Mouse (Mus musculus): ENCODE results near the gene Plb1. TPM values are rescaled to one million over a fixed set of nuclear protein-coding genes. Genes with fewer than 3 reads are reported as not detected.

Gene Plb1
- polyA plus RNA-seq, 1 experiment from 2014 or later: 16.6 TPM

DNA sequence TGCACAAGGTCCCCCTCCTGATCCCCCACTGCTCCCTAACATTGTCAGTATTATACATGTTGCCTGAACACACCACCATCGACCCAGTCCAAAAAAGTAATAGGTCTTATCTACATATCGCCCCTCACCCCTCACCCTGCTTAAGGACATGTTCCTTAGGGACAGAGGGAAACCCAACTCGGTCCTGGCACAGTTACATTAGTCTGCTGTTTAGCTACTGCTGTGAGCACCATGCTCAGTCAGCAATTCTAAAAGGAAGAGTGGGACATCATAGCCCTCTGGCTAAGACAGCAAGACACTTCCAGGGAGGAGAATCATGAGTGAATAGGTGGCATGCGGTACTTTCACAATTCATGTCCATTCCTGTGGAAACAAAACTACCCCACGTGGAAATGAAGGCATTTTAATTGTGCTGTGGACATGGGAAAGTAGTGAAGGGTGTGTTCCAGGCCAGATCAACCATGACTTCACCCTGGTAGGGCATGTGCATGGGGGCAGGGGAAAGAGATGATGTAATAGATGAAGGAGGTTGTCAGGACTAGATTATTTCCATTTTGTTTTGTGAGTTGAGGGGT lies 110.3 kb downstream of the Plb1 start:
- Histone ChIP-seq H3K36me3 (ENCODE audit: insufficient read depth, low read length) (no peaks in the 10 kb centered on the region), H3K4me2 (replicated peaks; ENCODE audit: low read depth, low read length) (no peak overlapping the region), H3K27ac (ENCODE audit: low read length) (no peak overlapping the region), H3K4me3 (ENCODE audit: low read depth, low read length) (no peak overlapping the region), H3K27me3 (replicated peaks; ENCODE audit: insufficient read depth, low read length) (no peaks in the 10 kb centered on the region), H3K4me1 (ENCODE audit: insufficient read depth, low read depth, low read length) (peaks cover 8% of the 10 kb centered on the region), H3K9me3 (ENCODE audit: low read length) (no peaks in the 10 kb centered on the region), H3K9ac (replicated peaks; ENCODE audit: low read depth) (no peak overlapping the region)
- DNase-seq (ENCODE audit: low spot score) (no peak), ATAC-seq (no peak)
- WGBS: 62% methylated on average over 5 of the region's 5 CpGs
- TF ChIP-seq EP300 (IDR thresholded peaks at IDR 0.05) (no peak), CTCF (IDR thresholded peaks at IDR 0.05) (no peak)

DNA sequence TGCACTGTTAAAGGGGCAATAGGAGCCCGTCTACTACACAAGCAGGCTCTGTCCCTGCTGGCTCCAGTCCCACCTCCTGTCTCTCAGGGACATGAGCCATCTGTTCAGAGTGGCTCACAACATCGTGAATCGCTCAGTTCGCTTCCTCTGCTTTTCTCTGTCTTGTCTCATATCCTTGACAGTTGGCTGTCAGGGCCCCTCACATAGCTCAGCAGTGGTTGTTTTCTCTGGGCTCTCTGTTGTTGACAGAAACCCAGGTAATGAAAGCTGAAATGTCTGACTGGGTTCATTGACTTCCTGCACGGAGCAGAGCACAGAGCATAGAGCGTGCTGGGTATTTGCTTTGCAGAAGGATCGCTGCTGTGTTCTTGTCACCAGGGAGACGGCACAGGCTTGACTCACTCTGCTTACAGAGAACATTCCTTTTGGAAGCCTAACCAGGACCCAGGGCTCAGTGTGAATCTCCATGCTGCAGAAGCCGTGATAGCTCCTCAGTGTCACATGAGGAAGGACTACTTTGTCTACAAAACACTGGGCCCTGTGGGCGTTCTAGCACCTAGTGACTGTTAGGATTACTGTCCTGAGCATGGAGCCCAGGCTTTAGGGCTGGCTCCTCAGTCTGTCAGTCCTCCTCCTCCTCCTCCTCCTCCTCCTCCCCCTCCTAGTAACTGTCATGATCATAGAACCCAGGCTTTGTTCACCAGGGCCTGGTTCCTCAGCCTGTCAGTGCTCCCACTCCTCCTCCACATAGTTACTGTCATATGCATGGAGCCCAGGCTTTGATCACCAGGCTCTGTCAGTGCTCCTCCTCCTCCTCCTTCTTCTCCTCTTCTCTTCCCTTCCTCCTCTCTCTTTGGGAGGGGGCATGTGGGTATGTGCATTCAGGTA lies 113.8 kb downstream of the Plb1 start:
- ATAC-seq (peak; percentile 93), DNase-seq (ENCODE audit: low spot score) (peak; percentile 95)
- peak overlapping the region; percentile 51 for H3K27ac ChIP-seq (ENCODE audit: low read length)
- H3K4me2 ChIP-seq (replicated peaks; ENCODE audit: low read depth, low read length): peak overlapping the region; percentile 30
- H3K4me1 ChIP-seq (ENCODE audit: insufficient read depth, low read depth, low read length): peaks cover 27% of the 10 kb centered on the region
- 11% methylated on average over 10 of the region's 10 CpGs for WGBS
- H3K9me3 ChIP-seq (ENCODE audit: low read length): no peaks in the 10 kb centered on the region
- H3K27me3 ChIP-seq (replicated peaks; ENCODE audit: insufficient read depth, low read length): no peaks in the 10 kb centered on the region
- TF ChIP-seq EP300 (IDR thresholded peaks at IDR 0.05) (no peak), CTCF (IDR thresholded peaks at IDR 0.05) (no peak)
- no peak overlapping the region for H3K4me3 ChIP-seq (ENCODE audit: low read depth, low read length)
- H3K9ac ChIP-seq (replicated peaks; ENCODE audit: low read depth): no peak overlapping the region
- H3K36me3 ChIP-seq (ENCODE audit: insufficient read depth, low read length): no peaks in the 10 kb centered on the region

- Histone ChIP-seq H3K27ac (ENCODE audit: low read length) (peak overlapping the region; percentile 79), H3K4me3 (ENCODE audit: low read depth, low read length) (no peak overlapping the region)
Measured at GRCm38 (mm10) chr5:32349718-32350117, 117.2 kb downstream of the Plb1 start.

DNA sequence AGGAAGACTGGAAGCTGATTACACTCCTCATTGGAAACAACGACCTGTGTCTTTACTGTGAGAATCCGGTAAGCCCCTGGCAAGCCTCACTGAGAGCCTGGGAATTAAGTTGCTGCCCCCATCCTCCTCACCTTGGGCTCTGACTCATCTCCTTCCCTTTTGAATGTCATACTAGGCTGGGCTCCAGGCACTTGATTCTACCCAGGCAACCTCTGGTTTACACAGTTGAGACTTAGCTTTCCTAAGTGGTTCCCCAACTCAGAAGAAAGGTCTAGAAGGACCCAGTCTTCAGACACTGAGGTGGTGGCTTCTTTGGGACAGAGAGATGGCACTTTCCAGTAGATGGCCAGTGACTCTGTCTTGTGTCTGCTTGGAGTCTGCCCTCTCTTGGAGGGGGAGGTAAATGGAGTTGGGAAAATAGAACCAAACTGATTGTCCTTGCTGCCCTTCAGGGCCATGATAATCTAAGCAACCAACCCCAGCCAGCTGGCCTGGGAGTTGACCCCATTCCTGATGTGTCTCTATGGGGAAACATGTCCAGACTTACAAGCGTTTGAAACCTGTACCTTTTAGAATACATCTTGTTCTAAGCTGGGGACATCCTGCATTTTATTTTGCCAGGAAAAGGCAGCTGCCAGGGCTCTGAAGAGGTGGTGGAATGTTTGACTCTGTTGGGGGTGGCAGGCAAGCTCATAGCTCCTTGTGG lies 118.2 kb downstream of the Plb1 start:
- H3K4me1 ChIP-seq (ENCODE audit: insufficient read depth, low read depth, low read length): peaks cover 39% of the 10 kb centered on the region
- H3K27me3 ChIP-seq (replicated peaks; ENCODE audit: insufficient read depth, low read length): no peaks in the 10 kb centered on the region
- peak; percentile 16; the same call in 1 of the 2 replicates for TF ChIP-seq EP300 (IDR thresholded peaks at IDR 0.05)
- no peak for TF ChIP-seq CTCF (IDR thresholded peaks at IDR 0.05)
- peak overlapping the region; percentile 79 for H3K27ac ChIP-seq (ENCODE audit: low read length)
- ATAC-seq (0 out of 2 replicates have a peak, but pooled peaks have one; percentile 16), DNase-seq (ENCODE audit: low spot score) (peak; percentile 80)
- no peak overlapping the region for H3K4me3 ChIP-seq (ENCODE audit: low read depth, low read length)
- H3K9me3 ChIP-seq (ENCODE audit: low read length): no peaks in the 10 kb centered on the region
- H3K9ac ChIP-seq (replicated peaks; ENCODE audit: low read depth): no peak overlapping the region
- no peaks in the 10 kb centered on the region for H3K36me3 ChIP-seq (ENCODE audit: insufficient read depth, low read length)
- no peak overlapping the region for H3K4me2 ChIP-seq (replicated peaks; ENCODE audit: low read depth, low read length)
- 36% methylated on average over 3 of the region's 3 CpGs for WGBS

More at GRCm38 (mm10) chr5:32349718-32350117, 117.2 kb downstream of the Plb1 start:
- H3K4me2 ChIP-seq (replicated peaks; ENCODE audit: low read depth, low read length): no peak overlapping the region
- no peaks in the 10 kb centered on the region for H3K36me3 ChIP-seq (ENCODE audit: insufficient read depth, low read length)
- no peak overlapping the region for H3K9ac ChIP-seq (replicated peaks; ENCODE audit: low read depth)
- H3K27me3 ChIP-seq (replicated peaks; ENCODE audit: insufficient read depth, low read length): no peaks in the 10 kb centered on the region
- ATAC-seq (peak; percentile 14; the same call in 1 of the 2 replicates), DNase-seq (ENCODE audit: low spot score) (peak; percentile 89)
- WGBS: 29% methylated on average over 3 of the region's 3 CpGs
- H3K4me1 ChIP-seq (ENCODE audit: insufficient read depth, low read depth, low read length): peaks cover 39% of the 10 kb centered on the region
- no peaks in the 10 kb centered on the region for H3K9me3 ChIP-seq (ENCODE audit: low read length)
- TF ChIP-seq CTCF (IDR thresholded peaks at IDR 0.05) (no peak), EP300 (IDR thresholded peaks at IDR 0.05) (peak; percentile 29; the same call in 1 of the 2 replicates)

GRCm38 (mm10) chr5:32351721-32352465 lies 119.4 kb downstream of the Plb1 start:
- no peak for TF ChIP-seq CTCF (IDR thresholded peaks at IDR 0.05)
- TF ChIP-seq EP300 (IDR thresholded peaks at IDR 0.05): no peak
- Histone ChIP-seq H3K4me3 (ENCODE audit: low read depth, low read length) (no peak overlapping the region), H3K4me1 (ENCODE audit: insufficient read depth, low read depth, low read length) (peaks cover 34% of the 10 kb centered on the region), H3K27me3 (replicated peaks; ENCODE audit: insufficient read depth, low read length) (no peaks in the 10 kb centered on the region), H3K27ac (ENCODE audit: low read length) (no peak overlapping the region), H3K4me2 (replicated peaks; ENCODE audit: low read depth, low read length) (no peak overlapping the region), H3K9ac (replicated peaks; ENCODE audit: low read depth) (no peak overlapping the region), H3K36me3 (ENCODE audit: insufficient read depth, low read length) (no peaks in the 10 kb centered on the region), H3K9me3 (ENCODE audit: low read length) (no peaks in the 10 kb centered on the region)
- 72% methylated on average over 4 of the region's 4 CpGs for WGBS
- no peak for DNase-seq (ENCODE audit: low spot score)
- ATAC-seq: no peak
